Mouse (Mus musculus) midbrain, embryonic 16.5 days (tissue): ENCODE measurements around the gene Eci3. TPM values are rescaled to one million over a fixed set of nuclear protein-coding genes. Genes with fewer than 3 reads are reported as not detected.
"Not testable (repeated sequence)": the region's sequence is repeated elsewhere in the genome, so short reads cannot be mapped to it uniquely, and the experiment has no call there.

ENCODE experiments used
- ATAC-seq: fragments of 200-750 bp; cut with Nextera tagmentation; 2 replicates; pipeline ENCODE4 v1.8.0; 2017; ENCODE audit warnings: moderate TSS enrichment
- H3K27ac ChIP-seq: fragments of 300-500 bp; sonication (generic); 2 replicates; pipeline ENCODE4 v1.5.1; 2014; ENCODE audit warnings: mild to moderate bottlenecking, low read length, mixed read lengths
- H3K27me3 ChIP-seq: fragments of 300-500 bp; sonication (generic); 2 replicates; pipeline ENCODE4 v1.6.1; 2014; ENCODE audit warnings: low read depth, low read length, mixed read lengths; ENCODE audit not compliant: control insufficient read depth, insufficient read depth
- H3K36me3 ChIP-seq: fragments of 300-500 bp; sonication (generic); 2 replicates; pipeline ENCODE4 v1.6.1; 2014; ENCODE audit warnings: mild to moderate bottlenecking, low read length, moderate library complexity, mixed read lengths; ENCODE audit not compliant: control insufficient read depth, insufficient read depth
- H3K4me1 ChIP-seq: fragments of 300-500 bp; sonication (generic); 2 replicates; pipeline ENCODE4 v1.6.1; 2014; ENCODE audit warnings: mild to moderate bottlenecking, low read length, mixed read lengths; ENCODE audit not compliant: control insufficient read depth, insufficient read depth
- H3K4me2 ChIP-seq: fragments of 300-500 bp; sonication (generic); 2 replicates; pipeline ENCODE4 v1.6.1; 2014; ENCODE audit warnings: mild to moderate bottlenecking, low read length, mixed read lengths
- H3K4me3 ChIP-seq: fragments of 300-500 bp; sonication (generic); 2 replicates; pipeline ENCODE4 v1.5.1; 2014; ENCODE audit warnings: low read depth, mild to moderate bottlenecking, low read length, moderate library complexity, mixed read lengths
- H3K9ac ChIP-seq: fragments of 300-500 bp; sonication (generic); 2 replicates; pipeline ENCODE4 v1.6.1; 2014; ENCODE audit warnings: low read depth, low read length, mixed read lengths
- H3K9me3 ChIP-seq: fragments of 300-500 bp; sonication (generic); replicated peaks from 2 replicates; pipeline ENCODE4 v1.6.1; 2014; ENCODE audit warnings: mild to moderate bottlenecking, low read length, mixed read lengths; ENCODE audit not compliant: control insufficient read depth, poor library complexity, severe bottlenecking
- WGBS: fragments of 180-500 bp; shearing (Covaris S2); extraction: QIAGEN DNeasy Blood & Tissue Kit; methylation state at CpG from one replicate; pipeline ENCODE4 v1.1.7; 2014; 5-methylcytosine and 5-hydroxymethylcytosine counted together
- polyA plus RNA-seq: library from polyadenylated mRNA; unstranded; fragments of >200 nt; fragmentation: Nextera tagmentation; extraction: Ambion mirVana; gene quantifications from 2 replicates; pipeline ENCODE4 v1.2.1, GENCODE M21; 2015

Eci3 gene
- polyA plus RNA-seq, 1 experiment from 2014 or later = 1.0 TPM

DNA sequence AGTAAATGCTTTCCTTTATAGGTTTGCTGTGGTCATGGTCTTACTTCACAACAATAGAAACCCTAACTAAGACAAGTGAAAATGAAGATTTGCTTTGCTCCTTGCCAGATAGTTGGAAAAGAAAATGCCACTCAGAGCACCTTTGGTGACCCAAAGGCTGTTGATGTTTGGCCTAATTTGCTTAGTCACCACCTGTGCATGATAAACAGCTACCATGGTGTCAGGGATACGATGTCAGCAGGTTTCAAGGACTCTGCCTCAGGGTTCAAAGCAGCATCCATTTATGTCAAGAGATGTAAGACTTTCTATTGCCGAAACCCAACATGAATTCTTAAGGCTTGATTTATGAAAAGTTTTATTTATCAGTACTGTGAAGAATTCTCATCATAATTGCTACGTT lies 13.8 kb upstream of the Eci3 start:
- H3K27me3 ChIP-seq = no peaks in the 10 kb centered on the region
- H3K9me3 ChIP-seq = no peaks in the 10 kb centered on the region
- H3K4me2 ChIP-seq = no peak overlapping the region
- ATAC-seq = no peak
- no peak overlapping the region for H3K4me3 ChIP-seq
- 97% methylated on average over 3 of the region's 3 CpGs for WGBS
- H3K36me3 ChIP-seq = peaks cover 23% of the 10 kb centered on the region
- no peak overlapping the region for H3K9ac ChIP-seq
- no peak overlapping the region for H3K27ac ChIP-seq
- H3K4me1 ChIP-seq = no peaks in the 10 kb centered on the region

DNA sequence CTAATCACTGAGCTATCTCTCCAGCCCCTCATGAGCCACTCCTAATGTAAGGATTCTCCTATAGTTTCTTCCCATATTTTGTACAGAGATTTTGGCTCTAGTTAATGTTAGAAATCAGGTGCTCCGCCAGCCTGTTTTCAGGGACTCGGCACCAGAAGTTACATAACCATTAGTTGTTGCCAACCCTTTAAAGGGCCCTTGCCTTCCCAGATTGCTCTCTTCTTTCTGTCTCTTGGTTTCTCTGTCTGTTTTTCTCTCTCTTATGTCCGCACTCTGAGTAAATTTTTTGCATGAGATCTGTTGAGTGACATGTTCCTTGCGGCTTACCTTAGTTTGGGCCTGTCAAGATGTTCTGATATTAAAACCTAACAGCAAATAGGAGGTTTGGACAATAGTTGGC lies 12.5 kb upstream of the Eci3 start:
- ATAC-seq = no peak
- 97% methylated on average over 4 of the region's 4 CpGs for WGBS

DNA sequence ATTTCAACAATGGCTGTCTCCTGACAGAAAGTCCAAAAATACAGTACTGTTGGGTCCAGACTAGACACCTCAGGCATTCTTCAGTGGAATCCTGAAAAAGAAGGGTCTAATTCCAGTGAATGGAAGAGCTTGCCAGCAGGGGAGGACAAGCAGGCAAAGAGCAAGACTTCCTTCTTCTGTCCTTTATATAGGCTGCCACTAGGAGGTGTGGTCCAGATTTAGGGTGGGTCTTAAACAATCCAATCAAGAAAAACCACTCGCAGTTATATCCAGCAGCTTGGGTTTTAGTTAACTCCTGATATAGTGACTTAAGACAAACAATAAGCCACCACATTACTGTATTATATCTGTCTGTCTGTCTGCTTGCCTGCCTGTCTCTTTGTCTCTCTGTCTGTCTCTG lies 10.2 kb upstream of the Eci3 start:
- no peak overlapping the region for H3K4me3 ChIP-seq
- no peak for ATAC-seq
- WGBS = 62% methylated on average over 1 of the region's 1 CpGs

More for the DNA sequence above, 12.5 kb upstream of the Eci3 start:
- H3K27me3 ChIP-seq = no peaks in the 10 kb centered on the region
- H3K9me3 ChIP-seq = no peaks in the 10 kb centered on the region
- H3K4me1 ChIP-seq = no peaks in the 10 kb centered on the region
- no peak overlapping the region for H3K27ac ChIP-seq
- H3K4me2 ChIP-seq = no peak overlapping the region
- H3K4me3 ChIP-seq = no peak overlapping the region
- no peak overlapping the region for H3K9ac ChIP-seq
- peaks cover 23% of the 10 kb centered on the region for H3K36me3 ChIP-seq

DNA sequence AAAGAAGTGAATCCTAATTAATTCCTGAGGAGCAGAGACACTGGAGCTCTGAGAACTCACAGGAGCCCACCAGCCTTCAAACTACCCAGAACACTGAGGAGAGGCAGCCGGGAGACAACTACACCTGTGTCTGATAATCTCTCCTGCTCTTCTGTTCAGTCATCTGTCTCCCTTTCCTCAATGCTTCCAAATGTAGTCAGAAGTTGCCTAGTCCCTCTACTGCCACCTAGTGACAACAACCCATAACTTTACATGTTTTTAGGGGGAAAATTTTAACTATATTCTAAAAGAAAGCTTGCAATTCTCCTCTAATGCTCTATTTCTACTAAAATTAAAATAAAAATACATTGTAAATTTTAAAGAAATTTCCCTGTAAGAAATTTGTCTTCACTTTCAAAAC lies 9.5 kb upstream of the Eci3 start:
- Histone ChIP-seq H3K4me2 (no peak overlapping the region), H3K9me3 (no peaks in the 10 kb centered on the region), H3K4me1 (no peaks in the 10 kb centered on the region), H3K9ac (no peak overlapping the region), H3K4me3 (no peak overlapping the region), H3K27me3 (no peaks in the 10 kb centered on the region), H3K36me3 (peaks cover 8% of the 10 kb centered on the region; the same call in 1 of the 2 replicates), H3K27ac (no peak overlapping the region)
- no peak for ATAC-seq
- WGBS = 45% methylated on average over 1 of the region's 1 CpGs

More for the DNA sequence above, 10.2 kb upstream of the Eci3 start:
- Histone ChIP-seq H3K9ac (no peak overlapping the region), H3K36me3 (peaks cover 11% of the 10 kb centered on the region), H3K27ac (no peak overlapping the region), H3K4me1 (no peaks in the 10 kb centered on the region), H3K9me3 (no peaks in the 10 kb centered on the region), H3K4me2 (no peak overlapping the region), H3K27me3 (no peaks in the 10 kb centered on the region)

DNA sequence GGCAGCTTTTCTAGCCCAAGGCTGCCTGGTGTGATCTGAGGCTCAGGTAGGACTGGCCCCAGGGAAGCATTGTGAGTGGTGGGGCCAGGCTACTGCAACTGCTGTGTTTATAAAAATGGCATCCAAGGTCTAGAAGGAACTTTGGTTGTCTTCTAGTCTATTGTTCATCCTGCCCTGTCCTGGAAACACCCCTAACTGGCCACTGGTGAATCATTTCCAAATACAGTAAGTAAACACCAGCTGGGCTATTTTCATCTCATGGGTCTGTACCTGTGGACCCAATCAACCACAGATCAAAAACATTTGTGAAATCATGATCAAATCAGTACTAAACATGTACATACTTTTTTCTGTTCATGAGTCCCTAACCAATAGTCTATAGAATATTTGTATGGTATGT lies 8.8 kb upstream of the Eci3 start:
- H3K36me3 ChIP-seq, H3K27ac ChIP-seq, H3K4me1 ChIP-seq, H3K4me3 ChIP-seq, H3K4me2 ChIP-seq, H3K9me3 ChIP-seq, H3K27me3 ChIP-seq, H3K9ac ChIP-seq, ATAC-seq: not testable (repeated sequence)

DNA sequence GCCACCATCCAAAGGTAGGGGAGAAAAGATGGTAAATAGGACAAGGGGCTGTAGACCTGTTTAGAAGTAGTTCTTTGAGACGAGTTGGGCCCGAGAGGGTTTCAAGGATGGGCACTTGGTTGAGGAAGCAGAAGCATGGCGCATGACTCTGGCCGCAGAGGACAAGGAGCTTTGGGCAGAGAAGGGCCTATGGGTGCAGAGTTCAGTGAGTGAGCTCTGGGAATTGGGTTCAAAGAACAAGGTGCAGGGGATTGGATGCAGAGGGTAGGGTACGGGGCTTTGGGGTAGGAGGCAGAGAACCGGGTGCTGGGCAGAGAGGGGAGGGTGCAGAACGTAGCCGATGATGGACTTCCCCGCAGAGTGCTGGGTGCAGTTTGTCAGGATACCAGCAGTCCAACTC lies 2.0 kb upstream of the Eci3 start:
- H3K9ac ChIP-seq, H3K4me1 ChIP-seq, H3K27ac ChIP-seq, H3K9me3 ChIP-seq, H3K4me2 ChIP-seq, H3K27me3 ChIP-seq, H3K4me3 ChIP-seq, H3K36me3 ChIP-seq, ATAC-seq: not testable (repeated sequence)
- 80% methylated on average over 9 of the region's 9 CpGs for whole genome bisulfite sequencing

DNA sequence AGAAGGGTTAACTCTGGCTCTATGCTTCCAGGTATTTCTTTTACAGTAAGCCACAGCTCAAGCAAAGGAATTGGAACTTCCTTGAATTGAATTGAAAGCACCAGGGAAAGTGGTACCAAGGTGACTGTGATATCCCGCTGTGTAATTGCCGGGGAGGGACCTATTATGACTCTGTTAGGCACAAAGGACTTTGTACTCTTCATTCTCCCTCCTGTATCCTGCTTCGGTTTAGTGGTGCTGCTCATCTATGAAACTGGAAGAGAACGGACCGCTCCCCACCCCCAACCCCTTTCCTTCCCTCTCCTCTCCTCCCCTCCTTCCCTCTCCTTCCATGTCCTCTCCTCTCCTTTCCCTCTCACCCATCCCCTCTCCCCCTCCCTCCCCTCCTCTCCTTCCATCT lies 1.3 kb upstream of the Eci3 start:
- WGBS = 17% methylated on average over 5 of the region's 5 CpGs
- Histone ChIP-seq H3K4me3 (peak overlapping the region; percentile 35), H3K9ac (no peak overlapping the region), H3K27ac (no peak overlapping the region), H3K4me1 (peaks cover 7% of the 10 kb centered on the region; the same call in 1 of the 2 replicates), H3K36me3 (no peaks in the 10 kb centered on the region), H3K9me3 (no peaks in the 10 kb centered on the region), H3K27me3 (no peaks in the 10 kb centered on the region; the same call in 1 of the 2 replicates), H3K4me2 (peak overlapping the region; percentile 74)
- ATAC-seq = 0 out of 2 replicates have a peak, but pooled peaks have one; percentile 21

DNA sequence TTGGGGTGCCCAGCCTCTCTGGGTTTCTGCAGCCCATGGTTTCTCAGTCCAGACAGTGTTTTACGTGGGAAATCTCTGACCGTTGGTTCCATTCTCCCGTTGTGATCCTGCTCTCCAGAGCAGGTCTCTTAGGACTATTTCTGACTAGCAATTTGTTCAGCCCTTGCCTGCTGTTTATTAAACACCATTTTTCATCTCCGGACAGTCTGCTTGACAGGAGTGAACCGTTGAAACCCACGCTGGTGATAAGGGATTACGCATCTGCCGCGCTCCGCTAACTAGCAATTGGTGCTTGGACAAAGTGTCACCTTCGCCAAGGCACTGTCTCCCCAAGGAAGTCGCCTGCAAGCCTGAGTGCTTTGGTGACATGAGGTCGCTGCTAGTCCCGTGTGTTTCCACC lies 809 bp upstream of the Eci3 start:
- Histone ChIP-seq H3K4me2 (peak overlapping the region; percentile 74), H3K9ac (peak overlapping the region; percentile 50), H3K27ac (no peak overlapping the region), H3K4me1 (peaks cover 7% of the 10 kb centered on the region; the same call in 1 of the 2 replicates), H3K36me3 (no peaks in the 10 kb centered on the region), H3K4me3 (peak overlapping the region; percentile 35), H3K27me3 (no peaks in the 10 kb centered on the region; the same call in 1 of the 2 replicates), H3K9me3 (no peaks in the 10 kb centered on the region)
- peak; percentile 36; the same call in 1 of the 2 replicates for ATAC-seq
- WGBS = 4% methylated on average over 14 of the region's 14 CpGs

DNA sequence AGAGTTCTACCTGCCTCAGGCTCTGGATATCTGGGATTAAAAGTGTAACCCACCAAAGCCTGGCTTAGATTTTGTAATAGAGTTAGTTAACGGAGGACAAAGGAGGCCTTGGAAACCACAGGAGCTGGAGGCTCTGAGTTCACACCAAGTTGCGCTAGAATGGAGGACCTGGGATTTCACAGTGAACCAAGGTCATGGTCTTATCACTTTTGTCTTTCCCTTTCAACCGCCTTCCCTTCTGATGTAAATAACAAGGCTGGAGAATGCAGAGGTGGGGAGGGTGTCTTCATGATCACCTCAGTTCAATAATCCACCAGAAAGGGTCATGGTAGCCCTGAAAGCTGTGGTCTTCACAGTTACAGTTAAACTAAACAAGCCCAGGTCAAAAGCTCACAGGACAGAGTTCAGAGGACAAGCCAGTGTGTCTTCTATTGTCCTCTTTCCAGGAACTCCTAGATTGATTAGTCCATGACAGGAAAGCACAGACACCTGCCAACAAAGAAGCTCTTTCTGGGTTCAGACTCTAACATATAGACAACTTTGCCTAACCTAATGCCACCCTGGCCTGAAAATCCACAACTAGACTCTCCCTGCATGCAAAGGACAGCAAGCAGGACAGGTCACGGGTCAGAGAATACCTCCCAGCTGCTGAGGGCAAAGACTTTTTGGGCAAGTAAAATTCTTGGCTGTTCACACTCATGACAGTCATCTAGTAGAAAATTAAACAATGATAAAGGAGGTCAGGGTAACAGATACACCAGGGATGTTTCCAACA lies 2.4 kb downstream of the Eci3 start:
- Histone ChIP-seq H3K9ac (no peak overlapping the region), H3K4me3 (no peak overlapping the region), H3K36me3 (no peaks in the 10 kb centered on the region), H3K4me1 (peaks cover 7% of the 10 kb centered on the region; the same call in 1 of the 2 replicates), H3K27me3 (no peaks in the 10 kb centered on the region; the same call in 1 of the 2 replicates), H3K27ac (no peak overlapping the region), H3K4me2 (no peak overlapping the region), H3K9me3 (no peaks in the 10 kb centered on the region)
- ATAC-seq = no peak
- 89% methylated on average over 4 of the region's 4 CpGs for WGBS
